Mouse (Mus musculus) C2C12 (cell line): ENCODE results near the gene Olfm1.

Experiments used
- CEBPB ChIP-seq: IDR thresholded peaks from one replicate; pipeline ENCODE4 v1.6.1; 2011; ENCODE audit warnings: low read depth, mild to moderate bottlenecking, control low read depth, moderate library complexity
- CTCF ChIP-seq: IDR thresholded peaks from one replicate; pipeline ENCODE4 v1.5.1; 2011; ENCODE audit not compliant: control insufficient read depth, insufficient read depth, insufficient read length
- FOSL1 ChIP-seq: IDR thresholded peaks from one replicate; pipeline ENCODE4 v1.8.0; 2011; ENCODE audit warnings: mild to moderate bottlenecking, low read length; ENCODE audit not compliant: poor library complexity, insufficient read depth, severe bottlenecking
- MAX ChIP-seq: IDR thresholded peaks from one replicate; pipeline ENCODE4 v1.6.1; 2011; ENCODE audit warnings: mild to moderate bottlenecking, control low read depth
- MYOD1 ChIP-seq: IDR thresholded peaks from one replicate; pipeline ENCODE4 v1.6.1; 2011; ENCODE audit warnings: low read depth; ENCODE audit not compliant: control insufficient read depth, insufficient read length
- MYOG ChIP-seq: IDR thresholded peaks from one replicate; pipeline ENCODE4 v1.6.1; 2011; ENCODE audit not compliant: control insufficient read depth, insufficient read length; ENCODE audit errors: extremely low read depth
- USF1 ChIP-seq: IDR thresholded peaks from one replicate; pipeline ENCODE4 v1.6.1; 2011; ENCODE audit warnings: low read depth, mild to moderate bottlenecking, control low read depth, moderate library complexity

DNA sequence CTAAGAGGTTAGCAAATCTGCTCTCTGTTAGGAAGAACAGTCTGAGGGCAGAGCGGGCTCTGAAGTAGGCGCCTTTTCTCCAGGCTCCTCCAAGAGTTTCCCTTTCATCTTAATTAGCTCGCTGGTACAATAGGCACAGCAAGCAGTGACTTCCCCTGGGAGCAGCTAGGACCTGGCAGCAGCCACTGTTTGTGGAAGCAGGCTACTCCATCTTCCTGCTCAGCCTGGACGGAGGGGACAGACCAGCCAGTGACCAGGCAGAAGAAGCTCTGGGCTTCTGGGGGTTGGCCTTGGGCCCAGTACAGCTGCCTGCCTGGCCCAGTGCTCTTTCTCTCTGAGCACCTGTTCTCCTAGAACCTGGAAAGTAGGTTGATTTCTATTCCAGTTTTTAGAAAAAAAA is 77.8 kb downstream of the Olfm1 start:
- TF ChIP-seq CTCF (no peak), MAX (no peak), USF1 (no peak), MYOG (no peak), MYOD1 (no peak), CEBPB (no peak), FOSL1 (no peak)
